Mouse (Mus musculus): ENCODE results near the gene Aplf. TPM values are rescaled to one million over a fixed set of nuclear protein-coding genes. Genes with fewer than 3 reads are reported as not detected.

Aplf gene
- polyA plus RNA-seq (2016; fragmentation: Nextera tagmentation; extraction: Ambion mirVana): 9.2 and 10.4 TPM in 2 replicates

DNA sequence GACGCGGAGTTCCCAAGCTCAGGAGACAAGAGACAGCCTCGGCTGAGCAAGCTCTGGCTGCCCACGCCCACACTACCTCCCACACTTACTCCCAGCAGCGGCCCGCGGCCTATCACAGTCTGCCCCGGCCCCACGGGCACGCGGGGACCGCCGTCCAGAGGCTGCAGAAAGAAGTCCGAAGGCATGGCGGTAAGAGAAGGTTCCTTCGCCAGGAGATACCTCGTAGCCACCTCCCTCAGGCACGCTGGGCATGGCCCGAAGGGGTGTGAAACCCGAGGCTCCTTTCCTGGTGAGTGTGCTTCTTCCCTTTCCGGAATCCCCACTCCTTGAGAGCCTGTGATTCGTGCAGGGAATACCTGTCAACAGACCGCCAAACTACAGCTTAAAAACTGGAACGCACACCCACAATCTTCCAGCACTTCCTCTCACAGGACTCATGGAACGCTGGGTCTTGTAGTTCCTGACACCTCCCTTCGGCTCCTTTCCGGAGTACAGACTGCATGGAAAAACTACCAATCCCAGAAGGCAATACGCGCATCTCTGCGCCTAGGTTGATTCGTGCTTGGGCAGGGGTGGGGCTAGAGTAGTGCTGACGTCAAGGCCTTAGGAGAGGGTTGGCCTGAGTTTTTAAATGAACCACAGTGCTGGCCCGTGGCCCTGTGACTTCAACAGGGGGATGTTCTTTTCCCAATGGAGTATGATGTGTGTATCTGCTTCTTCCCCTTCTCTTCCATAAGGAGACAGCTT is at the start of gene Aplf:
Gene Aplf, minus strand, starts transcription at position 423 of the 747 bp plus-strand sequence.
- peak; percentile 99 for ATAC-seq (ENCODE audit: insufficient number of reproducible peaks, low FRiP score)
- WGBS: under 1% methylated on average over 33 of the region's 33 CpGs
- peak within 1 kb of the TSS; percentile 86 for H3K4me2 ChIP-seq
- H3K27ac ChIP-seq (ENCODE audit: poor library complexity, severe bottlenecking): 0 out of 2 replicates have a peak within 1 kb of the TSS, but pooled peaks have one; percentile 35
- no peaks in the 10 kb centered on the region for H3K36me3 ChIP-seq
- H3K27me3 ChIP-seq (replicated peaks): no peaks in the 10 kb centered on the region
- H3K4me3 ChIP-seq: peak within 1 kb of the TSS; percentile 67
- H3K9me3 ChIP-seq (replicated peaks): no peaks in the 10 kb centered on the region
- H3K4me1 ChIP-seq (replicated peaks): peaks cover 12% of the 10 kb centered on the region
- H3K9ac ChIP-seq: peak within 1 kb of the TSS; percentile 79

- WGBS: 71% methylated on average over 4 of the region's 4 CpGs
- no peak overlapping the region for H3K4me2 ChIP-seq
- no peak overlapping the region for H3K9ac ChIP-seq
- H3K4me1 ChIP-seq (replicated peaks): no peaks in the 10 kb centered on the region
- H3K9me3 ChIP-seq (replicated peaks): no peaks in the 10 kb centered on the region
- no peak for ATAC-seq (ENCODE audit: insufficient number of reproducible peaks, low FRiP score)
- H3K27me3 ChIP-seq (replicated peaks): 0 out of 2 replicates have a peak, but pooled peaks cover 7% of the 10 kb centered on the region
- H3K36me3 ChIP-seq: no peaks in the 10 kb centered on the region
- no peak overlapping the region for H3K27ac ChIP-seq (ENCODE audit: poor library complexity, severe bottlenecking)
- H3K4me3 ChIP-seq: no peak overlapping the region
Observed at GRCm38 (mm10) chr6:87714091-87714490, 42.1 kb upstream of the Aplf start.

DNA sequence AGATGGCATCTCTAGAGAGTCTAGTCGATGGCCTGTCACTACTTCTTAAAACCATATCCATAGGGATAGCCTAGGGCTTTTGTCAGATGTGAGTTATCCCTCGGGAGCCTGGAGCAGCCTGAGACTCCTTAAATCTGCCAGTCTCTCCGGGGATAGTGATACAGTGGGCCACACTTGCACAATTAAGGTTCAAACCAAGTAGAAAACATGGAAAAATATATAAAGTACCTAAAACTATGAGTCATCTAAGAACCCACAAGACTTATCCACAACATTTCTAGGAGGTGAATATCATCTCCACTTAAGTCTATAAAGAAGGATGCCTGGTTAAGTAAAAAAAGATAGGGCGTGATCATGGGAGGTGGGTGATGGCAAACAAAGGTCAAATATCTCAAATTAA is 40.3 kb upstream of the Aplf start:
- H3K4me2 ChIP-seq: no peak overlapping the region
- no peaks in the 10 kb centered on the region for H3K36me3 ChIP-seq
- WGBS: 81% methylated on average over 4 of the region's 4 CpGs
- no peaks in the 10 kb centered on the region for H3K4me1 ChIP-seq (replicated peaks)
- H3K27me3 ChIP-seq (replicated peaks): 0 out of 2 replicates have a peak, but pooled peaks cover 7% of the 10 kb centered on the region
- no peak overlapping the region for H3K4me3 ChIP-seq
- no peak overlapping the region for H3K27ac ChIP-seq (ENCODE audit: poor library complexity, severe bottlenecking)
- H3K9ac ChIP-seq: no peak overlapping the region
- no peaks in the 10 kb centered on the region for H3K9me3 ChIP-seq (replicated peaks)
- no peak for ATAC-seq (ENCODE audit: insufficient number of reproducible peaks, low FRiP score)

DNA sequence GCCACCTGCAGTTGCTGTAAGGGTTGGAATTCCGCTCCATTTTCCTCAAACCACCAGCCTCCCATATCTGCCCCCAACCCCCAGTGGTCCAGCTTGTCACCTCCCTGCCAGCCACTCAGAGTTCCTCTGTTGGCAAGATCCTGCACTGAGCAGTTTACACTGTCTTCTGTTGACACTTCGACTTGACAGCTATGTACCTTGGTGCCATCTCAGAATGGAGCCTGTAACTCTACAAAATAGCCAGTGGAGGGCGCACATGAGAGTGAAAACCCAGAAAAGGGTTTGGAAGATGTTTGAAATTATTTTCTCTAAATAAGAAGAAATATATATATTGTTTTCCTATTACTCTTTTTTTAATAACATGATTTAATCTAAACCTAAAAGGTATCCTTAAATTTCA is 34.3 kb upstream of the Aplf start:
- Histone ChIP-seq H3K4me1 (replicated peaks) (no peaks in the 10 kb centered on the region), H3K4me2 (no peak overlapping the region), H3K9ac (no peak overlapping the region), H3K4me3 (no peak overlapping the region), H3K27me3 (replicated peaks) (0 out of 2 replicates have a peak, but pooled peaks cover 4% of the 10 kb centered on the region), H3K36me3 (no peaks in the 10 kb centered on the region), H3K27ac (ENCODE audit: poor library complexity, severe bottlenecking) (no peak overlapping the region), H3K9me3 (replicated peaks) (no peaks in the 10 kb centered on the region)
- 42% methylated on average over 3 of the region's 3 CpGs for WGBS
- no peak for ATAC-seq (ENCODE audit: insufficient number of reproducible peaks, low FRiP score)

- H3K36me3 ChIP-seq: no peaks in the 10 kb centered on the region
- peaks cover 5% of the 10 kb centered on the region; the same call in 1 of the 2 replicates for H3K9me3 ChIP-seq (replicated peaks)
- no peaks in the 10 kb centered on the region for H3K4me1 ChIP-seq (replicated peaks)
- peaks cover 7% of the 10 kb centered on the region for H3K27me3 ChIP-seq (replicated peaks)
- WGBS: 91% methylated on average over 4 of the region's 4 CpGs
- no peak overlapping the region for H3K4me2 ChIP-seq
- H3K4me3 ChIP-seq: no peak overlapping the region
- no peak overlapping the region for H3K9ac ChIP-seq
- no peak for ATAC-seq (ENCODE audit: insufficient number of reproducible peaks, low FRiP score)
- H3K27ac ChIP-seq (ENCODE audit: poor library complexity, severe bottlenecking): no peak overlapping the region
Observed at GRCm38 (mm10) chr6:87696544-87696943, 24.6 kb upstream of the Aplf start.

GRCm38 (mm10) chr6:87695947-87696346 is 24.0 kb upstream of the Aplf start:
- H3K4me3 ChIP-seq: no peak overlapping the region
- 64% methylated on average over 3 of the region's 3 CpGs for WGBS
- H3K27me3 ChIP-seq (replicated peaks): peaks cover 7% of the 10 kb centered on the region
- H3K4me2 ChIP-seq: no peak overlapping the region
- H3K9me3 ChIP-seq (replicated peaks): peaks cover 5% of the 10 kb centered on the region; the same call in 1 of the 2 replicates
- no peak overlapping the region for H3K27ac ChIP-seq (ENCODE audit: poor library complexity, severe bottlenecking)
- no peak overlapping the region for H3K9ac ChIP-seq
- ATAC-seq (ENCODE audit: insufficient number of reproducible peaks, low FRiP score): no peak
- no peaks in the 10 kb centered on the region for H3K36me3 ChIP-seq
- H3K4me1 ChIP-seq (replicated peaks): no peaks in the 10 kb centered on the region

DNA sequence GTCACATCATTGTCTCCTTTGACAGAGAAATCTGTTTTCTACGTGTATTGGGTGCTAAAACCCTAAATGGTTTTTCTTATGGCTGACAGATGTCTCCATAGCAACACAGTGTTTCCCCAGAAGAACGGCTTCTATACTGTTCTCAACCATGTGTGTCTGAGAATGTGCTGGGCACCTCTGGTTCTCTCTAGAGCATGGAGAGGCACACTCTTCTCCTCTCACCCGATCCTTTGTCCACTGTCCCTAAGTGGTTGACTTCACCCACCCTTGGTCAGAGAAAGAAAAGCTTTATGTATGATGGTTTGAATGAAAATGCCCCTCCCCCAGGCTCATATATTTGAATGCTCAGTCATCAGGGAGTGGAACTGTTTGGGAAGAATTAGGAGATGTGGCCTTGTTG is 8.4 kb upstream of the Aplf start:
- H3K27me3 ChIP-seq (replicated peaks): no peaks in the 10 kb centered on the region
- no peak overlapping the region for H3K27ac ChIP-seq (ENCODE audit: poor library complexity, severe bottlenecking)
- no peak overlapping the region for H3K4me3 ChIP-seq
- WGBS: 67% methylated on average over 3 of the region's 3 CpGs
- no peak overlapping the region for H3K4me2 ChIP-seq
- H3K9me3 ChIP-seq (replicated peaks): no peaks in the 10 kb centered on the region
- no peak for ATAC-seq (ENCODE audit: insufficient number of reproducible peaks, low FRiP score)
- H3K9ac ChIP-seq: no peak overlapping the region
- H3K36me3 ChIP-seq: no peaks in the 10 kb centered on the region
- no peaks in the 10 kb centered on the region for H3K4me1 ChIP-seq (replicated peaks)

- Histone ChIP-seq H3K36me3 (no peaks in the 10 kb centered on the region), H3K27me3 (replicated peaks) (no peaks in the 10 kb centered on the region), H3K9me3 (replicated peaks) (no peaks in the 10 kb centered on the region), H3K4me1 (replicated peaks) (peaks cover 12% of the 10 kb centered on the region), H3K27ac (ENCODE audit: poor library complexity, severe bottlenecking) (no peak overlapping the region), H3K9ac (peak overlapping the region; percentile 38; the same call in 1 of the 2 replicates), H3K4me3 (peak overlapping the region; percentile 67), H3K4me2 (peak overlapping the region; percentile 49)
- 44% methylated on average over 4 of the region's 4 CpGs for WGBS
- no peak for ATAC-seq (ENCODE audit: insufficient number of reproducible peaks, low FRiP score)
Observed at GRCm38 (mm10) chr6:87672661-87673060, 668 bp upstream of the Aplf start.

- Histone ChIP-seq H3K4me1 (replicated peaks) (peaks cover 12% of the 10 kb centered on the region), H3K9me3 (replicated peaks) (no peaks in the 10 kb centered on the region), H3K4me2 (peak overlapping the region; percentile 86), H3K27ac (ENCODE audit: poor library complexity, severe bottlenecking) (0 out of 2 replicates have a peak overlapping the region, but pooled peaks have one; percentile 35), H3K27me3 (replicated peaks) (no peaks in the 10 kb centered on the region), H3K36me3 (no peaks in the 10 kb centered on the region), H3K4me3 (peak overlapping the region; percentile 67), H3K9ac (peak overlapping the region; percentile 79)
- WGBS: 8% methylated on average over 8 of the region's 8 CpGs
- ATAC-seq (ENCODE audit: insufficient number of reproducible peaks, low FRiP score): no peak
Observed at GRCm38 (mm10) chr6:87671353-87671752, 640 bp downstream of the Aplf start.

- Histone ChIP-seq H3K36me3 (peaks cover 3% of the 10 kb centered on the region), H3K4me2 (no peak overlapping the region), H3K9me3 (replicated peaks) (peaks cover 3% of the 10 kb centered on the region; the same call in 1 of the 2 replicates), H3K4me1 (replicated peaks) (peaks cover 12% of the 10 kb centered on the region), H3K27ac (ENCODE audit: poor library complexity, severe bottlenecking) (no peak overlapping the region), H3K27me3 (replicated peaks) (no peaks in the 10 kb centered on the region), H3K9ac (no peak overlapping the region), H3K4me3 (no peak overlapping the region)
- WGBS: 39% methylated on average over 7 of the region's 7 CpGs
- no peak for ATAC-seq (ENCODE audit: insufficient number of reproducible peaks, low FRiP score)
Observed at GRCm38 (mm10) chr6:87669894-87670588, 2.0 kb downstream of the Aplf start.

DNA sequence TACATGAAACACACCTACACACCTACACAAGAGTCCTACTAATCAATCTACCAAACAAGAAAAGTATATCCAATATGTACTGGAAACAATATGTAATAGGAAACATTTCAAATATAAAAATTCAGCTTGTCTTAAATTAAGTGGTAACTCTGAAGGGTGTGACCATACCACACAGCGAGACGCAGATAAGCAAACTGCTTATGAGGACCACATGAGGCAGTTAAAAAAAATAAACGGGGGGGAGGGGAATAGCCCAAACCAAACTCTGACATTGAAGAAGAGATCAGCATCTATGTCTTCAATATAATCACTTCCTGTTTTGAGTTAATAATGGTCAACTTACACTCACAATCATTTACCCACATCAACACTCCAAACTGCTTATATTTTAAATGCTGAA is 3.3 kb downstream of the Aplf start:
- WGBS: 69% methylated on average over 3 of the region's 3 CpGs
- no peak for ATAC-seq (ENCODE audit: insufficient number of reproducible peaks, low FRiP score)
- Histone ChIP-seq H3K9ac (no peak overlapping the region), H3K9me3 (replicated peaks) (peaks cover 3% of the 10 kb centered on the region; the same call in 1 of the 2 replicates), H3K4me1 (replicated peaks) (peaks cover 12% of the 10 kb centered on the region), H3K36me3 (peaks cover 3% of the 10 kb centered on the region), H3K27ac (ENCODE audit: poor library complexity, severe bottlenecking) (no peak overlapping the region), H3K4me3 (no peak overlapping the region), H3K4me2 (no peak overlapping the region), H3K27me3 (replicated peaks) (no peaks in the 10 kb centered on the region)

Measured in heart, embryonic 12.5 days (tissue).